Mouse (Mus musculus) central nervous system, embryonic 14 days (tissue): ENCODE results near the gene Pianp. TPM values are rescaled to one million over a fixed set of nuclear protein-coding genes. Genes with fewer than 3 reads are reported as not detected.

Experiments used
- polyA plus RNA-seq: library from polyadenylated mRNA; depleted of rRNA; stranded (reverse); fragments of >200 nt; gene quantifications from 2 replicates; pipeline ENCODE4 v1.2.3, GENCODE M21; 2012; rRNA removed

Gene Pianp
- polyA plus RNA-seq, result 36.3 and 46.5 TPM in 2 replicates

GRCm38 (mm10) chr6:124996551-124997501 is at the start of gene Pianp:
Pianp (plus strand) TSS chr6:124996694.

GRCm38 (mm10) chr6:124965088-124965719 is 31.3 kb upstream of the Pianp start, which contains the start of gene Cops7a:
Cops7a (minus strand) TSS chr6:124965538.

GRCm38 (mm10) chr6:125009129-125009180 is 12.5 kb downstream of the Pianp start, which contains the start of gene Zfp384:
Zfp384 (plus strand) TSS chr6:125009145.

GRCm38 (mm10) chr6:125039533-125040153 is 43.1 kb downstream of the Pianp start, which contains the start of gene Ing4:
Ing4 (plus strand) TSS chr6:125039760.

GRCm38 (mm10) chr6:125049678-125050077 is 53.2 kb downstream of the Pianp start, which contains the start of gene Acrbp:
Acrbp (plus strand) TSS chr6:125049689.

Other genes with a start within 250 kb of the Pianp start
- gene Gm45234, start 240.7 kb upstream of the Pianp start, polyA plus RNA-seq, result not detected in 2 replicates
- gene Atn1, start 240.2 kb upstream of the Pianp start, polyA plus RNA-seq, result 77.8 and 103 TPM in 2 replicates
- gene Eno2, start 227.0 kb upstream of the Pianp start, polyA plus RNA-seq, result 56.4 and 62.0 TPM in 2 replicates
- 9.0 and 9.4 TPM in 2 replicates for gene Lrrc23, start 217.0 kb upstream of the Pianp start, polyA plus RNA-seq
- 5.4 and 8.0 TPM in 2 replicates for gene Spsb2, start 188.0 kb upstream of the Pianp start, polyA plus RNA-seq
- 409 and 429 TPM in 2 replicates for gene Tpi1, start 182.4 kb upstream of the Pianp start, polyA plus RNA-seq
- 138 and 145 TPM in 2 replicates for gene Usp5, start 167.2 kb upstream of the Pianp start, polyA plus RNA-seq
- gene Cdca3, start 167.1 kb upstream of the Pianp start, polyA plus RNA-seq, result 76.7 and 102 TPM in 2 replicates
- gene Gnb3, start 156.4 kb upstream of the Pianp start, polyA plus RNA-seq, result 2.1 and 2.5 TPM in 2 replicates
- 143 and 182 TPM in 2 replicates for gene P3h3, start 138.9 kb upstream of the Pianp start, polyA plus RNA-seq
- 72.7 and 75.1 TPM in 2 replicates for gene Gpr162, start 132.7 kb upstream of the Pianp start, polyA plus RNA-seq
- 0.18 and 0.20 TPM in 2 replicates for gene Cd4, start 108.5 kb upstream of the Pianp start, polyA plus RNA-seq
- gene Lag3, start 85.0 kb upstream of the Pianp start, polyA plus RNA-seq, result 4.0 and 4.2 TPM in 2 replicates
- gene Ptms, start 76.6 kb upstream of the Pianp start, polyA plus RNA-seq, result 2,372 and 2,516 TPM in 2 replicates
- gene Mlf2, start 65.3 kb upstream of the Pianp start, polyA plus RNA-seq, result 531 and 537 TPM in 2 replicates
- 135 and 153 TPM in 2 replicates for gene Cops7a, start 31.2 kb upstream of the Pianp start, polyA plus RNA-seq
- gene Zfp384, start 12.5 kb downstream of the Pianp start, polyA plus RNA-seq, result 104 and 109 TPM in 2 replicates
- 150 and 154 TPM in 2 replicates for gene Ing4, start 43.1 kb downstream of the Pianp start, polyA plus RNA-seq
- gene Acrbp, start 53.0 kb downstream of the Pianp start, polyA plus RNA-seq, result 33.4 and 35.8 TPM in 2 replicates
- 0.57 and 1.2 TPM in 2 replicates for gene Lpar5, start 71.2 kb downstream of the Pianp start, polyA plus RNA-seq
- gene Chd4, start 99.3 kb downstream of the Pianp start, polyA plus RNA-seq, result 123 and 129 TPM in 2 replicates
- 41.9 and 42.5 TPM in 2 replicates for gene Nop2, start 135.2 kb downstream of the Pianp start, polyA plus RNA-seq
- 30.9 and 37.7 TPM in 2 replicates for gene Iffo1, start 148.5 kb downstream of the Pianp start, polyA plus RNA-seq
- gene Gapdh, start 169.8 kb downstream of the Pianp start, polyA plus RNA-seq, result 2,744 and 3,766 TPM in 2 replicates
- gene Ncapd2, start 195.0 kb downstream of the Pianp start, polyA plus RNA-seq, result 207 and 239 TPM in 2 replicates
- gene Mrpl51, start 195.1 kb downstream of the Pianp start, polyA plus RNA-seq, result 67.8 and 68.4 TPM in 2 replicates
- gene Vamp1, start 218.9 kb downstream of the Pianp start, polyA plus RNA-seq, result 21.0 and 25.2 TPM in 2 replicates
- 2.4 and 3.3 TPM in 2 replicates for gene Tapbpl, start 235.2 kb downstream of the Pianp start, polyA plus RNA-seq
- 0.21 and 0.28 TPM in 2 replicates for gene Cd27, start 240.3 kb downstream of the Pianp start, polyA plus RNA-seq